Mouse (Mus musculus) right cerebral cortex, adult 18-20 months (tissue): ENCODE data around the gene Spesp1.

ENCODE experiments used
- DNase-seq: peaks from one replicate; pipeline ENCODE4 v3.0.0; 2022; ENCODE audit warnings: mixed read lengths

The Spesp1 gene

DNA sequence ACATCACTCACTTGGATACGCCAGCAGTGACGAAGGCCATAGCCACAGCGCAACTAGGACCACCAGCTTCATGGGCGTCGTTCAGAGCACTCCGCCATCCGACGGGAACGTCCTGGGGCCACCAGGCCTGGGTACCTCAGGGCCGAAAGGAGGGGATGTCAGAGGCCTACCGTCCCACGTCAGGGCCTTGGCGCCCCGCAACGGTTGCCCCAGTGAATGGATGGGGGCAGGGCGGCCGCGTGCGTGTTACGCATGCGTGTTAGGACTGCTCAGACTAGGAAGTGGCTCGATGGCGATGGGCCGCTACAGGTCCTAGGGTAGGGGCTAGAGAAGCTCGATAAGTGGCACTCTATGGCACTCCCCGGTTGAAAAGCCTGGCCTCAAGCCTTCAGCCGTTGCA lies at the start of gene Spesp1:
Gene Spesp1, minus strand, starts transcription at position 218 of the 400 bp plus-strand sequence.
- DNase-seq = no peak

DNA sequence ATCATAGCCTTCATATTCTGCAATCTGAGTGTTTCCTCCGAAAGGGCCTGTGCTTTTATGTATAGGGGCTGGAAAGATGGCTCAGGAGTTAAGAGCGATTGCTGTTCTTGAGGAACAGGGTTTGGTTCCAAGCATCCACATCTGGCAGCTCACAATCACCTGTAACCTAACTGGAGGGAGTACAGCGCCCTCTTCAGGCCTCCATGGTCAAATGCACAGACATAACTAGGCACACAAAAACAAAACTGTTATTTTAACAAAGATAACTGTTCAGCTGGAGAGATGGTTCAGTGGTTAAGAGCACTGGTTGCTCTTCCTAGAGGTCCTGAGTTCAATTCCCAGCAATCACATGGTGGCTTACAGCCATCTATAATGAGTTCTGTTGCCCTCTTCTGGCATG lies 44.0 kb upstream of the Spesp1 start:
- no peak for DNase-seq

GRCm38 (mm10) chr9:62323816-62324215 lies 41.8 kb upstream of the Spesp1 start:
- DNase-seq = no peak

- no peak for DNase-seq
Observed at GRCm38 (mm10) chr9:62318729-62319128, 36.7 kb upstream of the Spesp1 start.

- peak; percentile 54 for DNase-seq
Observed at GRCm38 (mm10) chr9:62315556-62315955, 33.5 kb upstream of the Spesp1 start.

DNA sequence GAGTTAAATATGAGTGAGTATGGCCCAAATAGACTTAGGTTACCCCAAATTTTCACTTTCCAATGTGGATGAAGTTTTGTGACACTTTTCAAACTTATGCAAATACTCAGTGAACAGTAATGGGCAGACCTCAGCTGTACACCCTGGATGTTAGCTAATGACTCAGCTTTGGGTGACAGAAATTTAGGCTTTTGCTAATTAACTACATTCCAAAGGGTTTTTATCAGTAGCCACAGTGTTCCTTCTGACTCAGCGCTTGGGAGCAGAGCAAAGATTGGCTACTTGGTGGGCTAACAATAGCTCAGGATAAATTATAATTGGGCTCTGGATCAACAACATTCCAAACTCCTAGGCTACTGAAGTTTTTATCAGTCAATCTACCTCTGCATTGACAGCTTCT lies 14.9 kb upstream of the Spesp1 start:
- no peak for DNase-seq

GRCm38 (mm10) chr9:62295006-62295698 lies 13.1 kb upstream of the Spesp1 start:
- peak; percentile 85 for DNase-seq

DNA sequence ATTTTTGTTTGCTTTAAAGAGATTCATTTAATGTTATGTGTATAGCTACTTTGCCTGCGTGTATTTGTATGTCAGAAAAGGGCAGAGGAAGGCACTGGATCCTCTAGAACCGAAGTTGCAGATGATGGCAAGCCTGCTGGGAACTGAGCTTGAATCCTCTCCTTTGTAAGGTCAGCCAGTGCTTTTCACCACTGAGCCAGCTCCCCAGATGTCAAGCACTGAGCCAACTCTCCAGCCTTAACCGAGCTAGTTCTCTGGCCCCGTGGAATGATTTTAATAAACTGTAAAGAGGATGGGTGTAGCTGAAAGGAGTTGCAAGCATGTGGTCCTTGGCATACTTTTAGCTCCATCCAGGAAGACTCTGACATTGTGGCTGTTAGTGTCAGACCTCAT lies 5.6 kb upstream of the Spesp1 start:
- no peak for DNase-seq

- DNase-seq = peak; percentile 77
Observed at GRCm38 (mm10) chr9:62286967-62287632, 5.1 kb upstream of the Spesp1 start.

DNA sequence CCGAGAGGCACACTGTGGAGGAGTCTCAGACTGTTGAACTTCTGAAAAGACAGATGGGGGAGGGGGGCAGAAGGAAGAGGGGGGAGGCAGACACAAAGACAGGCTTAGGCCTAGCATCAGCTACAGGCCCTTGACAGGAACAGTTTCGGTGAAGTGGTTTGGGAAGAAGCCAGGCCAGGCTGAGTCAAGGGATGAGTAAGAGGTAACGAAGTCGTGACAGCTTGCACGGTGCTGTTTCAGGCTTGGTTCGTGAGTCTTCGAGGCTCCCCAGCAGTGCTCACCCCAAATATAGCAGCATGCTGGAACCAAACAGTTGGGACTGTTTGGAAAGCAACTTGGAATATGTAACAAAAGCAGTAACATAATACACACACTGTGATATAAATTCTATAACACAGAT lies 2.3 kb upstream of the Spesp1 start:
- DNase-seq = peak; percentile 92

GRCm38 (mm10) chr9:62276899-62277298 lies 5.1 kb downstream of the Spesp1 start:
- DNase-seq = peak; percentile 57

DNA sequence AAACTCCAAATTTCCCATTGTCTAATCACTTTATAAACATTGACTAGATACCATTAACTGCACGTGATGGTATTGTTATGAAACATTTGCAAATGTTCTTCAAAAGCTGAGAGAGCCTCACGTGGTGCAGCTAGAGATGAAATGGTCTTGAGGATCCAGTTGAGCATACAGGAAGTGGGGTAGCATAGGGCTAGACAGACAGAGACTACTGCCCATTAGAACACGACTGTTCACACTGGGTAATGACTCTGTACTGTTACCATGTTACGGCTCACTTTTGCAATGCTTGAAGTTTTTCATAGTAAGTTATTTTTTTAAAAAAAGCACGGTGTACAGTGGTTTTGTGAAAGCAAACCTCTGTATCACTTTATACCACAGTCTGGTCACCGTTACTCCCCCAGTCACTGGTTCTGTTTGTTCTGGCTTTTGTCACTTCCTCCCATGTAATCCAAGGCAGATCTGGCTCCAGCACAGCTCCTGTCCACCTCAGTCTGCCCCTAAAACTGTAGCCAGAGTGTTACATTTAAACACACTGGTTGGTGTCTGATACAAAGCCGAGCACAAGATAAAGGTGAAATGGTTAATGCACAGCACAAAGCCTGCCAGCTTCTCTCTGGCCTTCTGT lies 11.1 kb downstream of the Spesp1 start:
- no peak for DNase-seq

GRCm38 (mm10) chr9:62269161-62269560 lies 12.8 kb downstream of the Spesp1 start:
- DNase-seq = no peak

DNA sequence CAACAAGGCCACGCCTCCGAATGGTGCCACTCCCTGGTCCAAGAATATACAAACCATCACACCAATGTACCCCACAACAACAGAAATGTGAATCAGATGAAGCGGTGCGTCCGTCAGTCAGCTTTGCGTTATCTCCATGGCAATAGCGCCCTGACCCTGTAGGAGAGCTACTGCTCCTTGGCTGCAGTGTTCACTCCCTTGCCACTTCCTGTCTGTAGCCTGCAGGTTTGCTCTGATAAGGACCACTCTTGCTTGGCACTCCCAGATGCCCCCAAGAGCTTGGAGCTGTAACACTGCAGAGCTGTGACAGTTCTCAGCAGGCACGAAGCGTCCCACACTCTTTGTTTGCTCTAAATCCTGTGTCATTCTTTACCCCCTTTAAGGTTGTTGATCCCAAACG lies 16.7 kb downstream of the Spesp1 start:
- DNase-seq = no peak

DNA sequence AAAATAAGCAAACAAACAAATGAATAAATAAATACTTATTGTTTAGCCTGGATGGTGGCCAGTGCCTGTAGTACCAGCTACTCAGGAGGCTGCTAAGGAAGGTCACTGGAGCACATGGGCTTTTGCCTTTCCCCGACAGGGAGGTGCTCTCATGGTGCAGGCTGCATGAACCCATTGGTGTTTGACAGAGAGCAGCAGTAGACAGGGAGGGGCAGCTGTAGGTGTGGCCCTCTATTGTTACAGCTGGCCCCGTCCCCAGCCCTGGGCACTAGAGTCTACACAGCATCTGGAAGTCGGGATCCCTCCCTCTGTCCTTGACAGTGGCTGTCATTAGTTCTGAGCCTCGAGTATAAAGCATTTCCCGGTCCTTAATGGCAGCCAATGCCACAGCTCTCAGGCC lies 18.4 kb downstream of the Spesp1 start:
- DNase-seq = no peak

GRCm38 (mm10) chr9:62261406-62261805 lies 20.6 kb downstream of the Spesp1 start:
- DNase-seq = no peak

GRCm38 (mm10) chr9:62261006-62261405 lies 21.0 kb downstream of the Spesp1 start:
- DNase-seq = no peak

- DNase-seq = no peak
Observed at GRCm38 (mm10) chr9:62258005-62258404, 24.0 kb downstream of the Spesp1 start.

DNA sequence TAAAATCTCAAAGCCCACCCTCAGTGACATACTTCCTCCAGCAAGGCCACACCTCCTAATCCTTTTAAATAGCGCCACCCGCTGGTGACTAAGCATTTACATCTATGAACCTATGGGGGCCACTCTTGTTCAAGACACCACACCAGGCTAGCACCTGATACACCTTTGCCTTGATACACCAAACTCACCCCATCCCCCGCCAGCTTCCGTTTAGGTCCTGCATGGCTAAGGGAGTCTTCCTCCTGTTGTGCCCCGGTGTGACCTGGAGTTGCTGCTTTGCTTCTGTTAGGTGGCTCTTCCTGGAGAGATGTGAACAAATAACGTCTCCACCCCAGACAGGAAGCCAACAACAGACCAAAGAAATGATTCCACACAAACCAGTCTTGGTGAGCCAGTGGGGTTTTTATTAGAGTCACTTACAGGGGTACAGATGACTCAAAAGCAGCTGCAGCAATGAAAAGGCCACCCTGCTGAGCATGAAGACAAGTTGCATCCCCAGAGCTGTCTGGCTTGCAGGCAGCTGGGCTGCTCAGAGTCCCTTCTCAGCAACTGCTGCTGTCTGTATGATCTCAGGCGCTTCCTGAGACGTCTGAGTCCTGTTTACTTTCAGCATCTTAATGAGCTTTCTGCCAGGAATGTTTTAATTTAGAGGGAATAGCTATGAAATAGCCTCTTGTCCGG lies 26.0 kb downstream of the Spesp1 start:
- peak; percentile 31 for DNase-seq

DNA sequence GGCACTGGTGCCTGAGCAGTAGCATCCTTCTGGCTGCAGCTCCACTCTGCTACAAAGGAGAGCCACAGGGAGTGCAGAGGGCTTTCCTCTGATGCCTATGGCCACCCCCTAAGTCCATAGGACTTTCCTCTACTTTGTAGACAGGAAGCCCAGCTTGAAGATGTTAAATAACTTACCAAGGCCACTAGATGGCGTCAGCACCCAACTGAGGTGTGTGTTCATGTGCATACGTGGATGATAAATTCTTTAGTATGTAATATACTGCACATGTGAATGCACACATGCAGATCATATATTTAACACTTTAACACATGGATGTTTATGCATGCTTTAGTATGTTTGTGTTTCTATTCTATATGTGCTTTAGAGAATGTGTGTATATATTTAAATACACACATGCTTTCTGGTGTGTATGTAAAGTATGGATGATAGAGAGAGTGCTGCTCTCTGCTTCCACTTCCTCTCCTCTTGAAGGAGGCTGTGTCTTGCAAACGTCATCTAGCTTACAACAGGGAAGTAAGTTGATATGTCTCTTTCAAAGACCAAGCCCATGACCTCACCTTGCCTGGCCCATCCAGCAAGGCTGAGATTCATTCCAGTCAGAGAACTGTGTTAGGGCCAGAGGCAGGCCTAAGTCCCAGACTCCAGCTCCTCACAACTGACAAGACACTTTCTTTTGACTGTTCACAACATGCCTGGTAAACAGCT lies 28.1 kb downstream of the Spesp1 start:
- DNase-seq = no peak

DNA sequence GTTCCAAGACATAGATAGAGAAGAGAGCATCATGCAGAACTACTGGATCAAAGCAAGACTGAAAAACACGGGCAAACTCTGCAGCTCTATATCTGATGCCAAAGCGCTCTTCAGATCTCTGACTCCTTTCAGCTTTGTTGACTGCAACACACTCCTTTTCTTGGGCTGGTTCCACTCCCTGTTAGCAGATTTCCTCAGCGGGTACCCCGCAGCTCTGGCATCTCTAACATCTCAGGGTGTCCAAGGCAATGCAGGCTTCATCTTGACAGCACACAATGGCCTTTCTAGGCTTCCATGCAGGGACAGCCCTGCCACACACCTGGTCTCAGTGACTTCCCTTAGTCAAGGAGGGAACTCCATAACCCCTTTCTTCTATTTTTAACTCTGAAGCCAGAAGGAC lies 31.7 kb downstream of the Spesp1 start:
- no peak for DNase-seq

DNA sequence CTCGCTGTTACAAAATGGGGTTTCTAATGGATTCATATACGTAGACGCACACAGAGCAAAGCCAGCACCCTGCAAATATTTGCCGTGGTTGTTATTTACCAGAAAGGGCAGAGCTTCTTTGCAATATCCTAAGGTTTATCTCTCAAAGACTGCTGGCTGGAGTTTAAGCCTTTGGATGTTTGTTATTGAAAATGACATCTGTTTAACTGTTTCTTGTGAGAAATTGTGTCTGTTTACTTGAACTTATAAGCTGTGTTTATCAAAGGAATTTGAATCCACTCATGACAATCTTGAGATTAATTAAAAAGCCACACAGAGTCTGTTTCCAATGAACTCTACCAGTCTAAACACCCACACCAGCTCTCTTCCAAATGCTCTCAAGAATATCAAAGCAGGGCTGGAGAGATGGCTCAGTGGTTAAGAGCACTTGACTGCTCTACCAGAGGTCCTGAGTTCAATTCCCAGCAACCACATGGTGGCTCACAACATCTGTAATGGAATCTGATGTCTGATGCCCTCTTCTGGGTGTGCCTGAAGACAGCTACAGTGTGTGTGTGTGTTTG lies 35.5 kb downstream of the Spesp1 start:
- DNase-seq = no peak
